Mouse (Mus musculus) cerebellum, adult 8-10 months (tissue): ENCODE measurements around the gene Blmh.
"Not testable (repeated sequence)": the region's sequence is repeated elsewhere in the genome, so short reads cannot be mapped to it uniquely, and the experiment has no call there.

ENCODE experiments used
- DNase-seq: peaks from one replicate; pipeline ENCODE4 v3.0.0; 2022

Gene Blmh

GRCm38 (mm10) chr11:76920607-76921006 is 4.0 kb upstream of the Blmh start:
- DNase-seq: no peak

- not testable (repeated sequence) for DNase-seq
Measured at GRCm38 (mm10) chr11:76928586-76928985, 4.0 kb downstream of the Blmh start.

- DNase-seq: no peak
Measured at GRCm38 (mm10) chr11:76933209-76933608, 8.6 kb downstream of the Blmh start.

GRCm38 (mm10) chr11:76936578-76936977 is 12.0 kb downstream of the Blmh start:
- no peak for DNase-seq

- no peak for DNase-seq
Measured at GRCm38 (mm10) chr11:76944839-76945238, 20.2 kb downstream of the Blmh start.

GRCm38 (mm10) chr11:76945386-76946202 is 21.0 kb downstream of the Blmh start:
- DNase-seq: peak; percentile 93

GRCm38 (mm10) chr11:76946203-76946585 is 21.6 kb downstream of the Blmh start:
- DNase-seq: peak; percentile 22

GRCm38 (mm10) chr11:76953536-76953935 is 28.9 kb downstream of the Blmh start:
- DNase-seq: no peak

- DNase-seq: no peak
Measured at GRCm38 (mm10) chr11:76965703-76966102, 41.1 kb downstream of the Blmh start.

GRCm38 (mm10) chr11:76970328-76970727 is 45.7 kb downstream of the Blmh start:
- no peak for DNase-seq

GRCm38 (mm10) chr11:76974680-76975319 is 50.2 kb downstream of the Blmh start:
- no peak for DNase-seq

GRCm38 (mm10) chr11:76981570-76982141 is 57.0 kb downstream of the Blmh start:
- no peak for DNase-seq

- no peak for DNase-seq
Measured at GRCm38 (mm10) chr11:76982415-76982814, 57.8 kb downstream of the Blmh start.

GRCm38 (mm10) chr11:76983641-76984040 is 59.0 kb downstream of the Blmh start:
- DNase-seq: no peak

GRCm38 (mm10) chr11:76984173-76984572 is 59.6 kb downstream of the Blmh start:
- DNase-seq: no peak

- DNase-seq: no peak
Measured at GRCm38 (mm10) chr11:76990839-76991238, 66.2 kb downstream of the Blmh start.

- no peak for DNase-seq
Measured at GRCm38 (mm10) chr11:76992886-76993285, 68.3 kb downstream of the Blmh start.

- DNase-seq: no peak
Measured at GRCm38 (mm10) chr11:76995966-76996672, 71.5 kb downstream of the Blmh start.

GRCm38 (mm10) chr11:76997305-76997704 is 72.7 kb downstream of the Blmh start:
- DNase-seq: peak; percentile 72

- DNase-seq: no peak
Measured at GRCm38 (mm10) chr11:76997916-76998704, 73.5 kb downstream of the Blmh start, which contains the start of gene Slc6a4. Slc6a4 (plus strand) TSS chr11:76998603.

GRCm38 (mm10) chr11:76998705-76999226 is 74.2 kb downstream of the Blmh start:
- no peak for DNase-seq

- no peak for DNase-seq
Measured at GRCm38 (mm10) chr11:77000741-77001140, 76.1 kb downstream of the Blmh start.
